Mouse (Mus musculus): ENCODE measurements at regions not wholly inside any gene's neighbourhood (a gene's known extent, or its start where the extent isn't known, plus 50 kb on each side); places are given as distances from the start of the nearest gene placed in this dataset.

DNA sequence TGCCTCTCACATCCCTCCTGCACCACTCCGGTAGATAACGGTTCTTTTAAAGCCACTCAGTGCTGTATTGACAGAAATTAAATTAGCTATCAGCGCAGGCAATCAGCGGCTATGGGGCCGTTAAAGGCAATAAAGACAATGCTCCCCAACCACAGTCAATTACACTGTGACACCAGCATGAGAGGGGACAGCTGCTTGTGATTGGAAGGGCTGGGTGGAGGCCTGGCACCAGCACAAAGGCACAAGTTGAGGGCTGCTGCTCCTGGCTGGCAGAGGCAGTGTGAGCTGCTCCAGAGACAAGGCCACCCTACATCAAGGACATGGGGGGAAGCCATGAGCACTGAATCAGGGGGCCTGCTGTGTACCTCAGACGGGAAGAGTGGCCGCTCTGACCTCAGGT is 420.0 kb downstream of the Vrk1 start:
- no peak for TF ChIP-seq GATA1 (IDR thresholded peaks at IDR 0.05; ENCODE audit: borderline replicate concordance, low read length)
- TF ChIP-seq FLI1 (IDR thresholded peaks at IDR 0.05; ENCODE audit: low read length) = no peak
